Mouse (Mus musculus) lung, postnatal 0 days (tissue): ENCODE measurements around the gene Cep97.

Experiments
- CTCF ChIP-seq: IDR thresholded peaks from 2 replicates; pipeline ENCODE4 v1.5.1; 2016; ENCODE audit warnings: antibody characterized with exemption, mild to moderate bottlenecking
- EP300 ChIP-seq: IDR thresholded peaks from 2 replicates; pipeline ENCODE4 v1.6.1; 2016; ENCODE audit warnings: antibody characterized with exemption, mild to moderate bottlenecking, control low read depth

- TF ChIP-seq CTCF (no peak), EP300 (no peak)
These were observed 24.4 kb downstream of the Cep97 start for GRCm38 (mm10) chr16:55910208-55910793.
